9 mouse cellular contexts compared by ENCODE assay signal in the genomic region with DNA sequence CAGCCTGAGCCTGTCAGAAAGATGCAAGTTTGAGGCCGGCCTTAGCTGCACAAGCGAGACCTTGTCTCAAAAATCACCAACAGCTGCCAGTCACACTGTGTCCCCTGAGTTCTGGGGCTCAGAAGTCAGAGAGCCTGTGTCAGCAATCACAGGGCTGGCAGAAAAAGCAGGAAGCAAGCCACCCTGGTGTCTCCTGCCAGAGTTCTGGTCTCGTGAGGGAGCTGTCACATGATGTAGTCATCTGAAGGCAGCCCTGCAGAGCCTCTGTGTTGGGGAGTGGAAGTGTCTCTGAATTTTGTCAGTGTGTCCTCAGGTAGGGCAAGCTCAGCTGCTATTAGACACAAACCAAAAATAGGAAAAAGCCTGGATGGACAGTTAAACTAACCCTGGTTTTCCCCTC. TPM values are rescaled to one million over a fixed set of nuclear protein-coding genes. Genes with fewer than 3 reads are reported as not detected.
DNase-seq lines count a peak whose midpoint lies in the region; ATAC-seq lines count a peak whose summit lies in the region.
"Had no signal": no experiment of that assay in that cellular context is flagged by ENCODE, and none has a peak within 500 bp of the region (broad histone marks: within the 10 kb centered on the region; RNA-seq: fewer than 3 reads in every experiment).

No protein-coding gene starts in this region.

- no peak overlapping the region for H3K9ac ChIP-seq in heart, embryonic 15.5 days
- no peak overlapping the region for H3K9ac ChIP-seq in hindbrain, embryonic 16.5 days (ENCODE audit: low read depth, low read length)
- H3K9ac ChIP-seq: limb, embryonic 13.5 days had no signal

- H3K4me3 ChIP-seq in heart, embryonic 15.5 days, result no peak overlapping the region
- H3K4me3 ChIP-seq in hindbrain, embryonic 16.5 days (ENCODE audit: low read length), result no peak overlapping the region
- H3K4me3 ChIP-seq: limb, embryonic 13.5 days had no signal

- 56% methylated on average over 3 of the region's 3 CpGs for WGBS in heart, embryonic 15.5 days
- WGBS in hindbrain, embryonic 16.5 days, result 76% methylated on average over 3 of the region's 3 CpGs

- peaks cover 50% of the 10 kb centered on the region for H3K36me3 ChIP-seq in heart, embryonic 15.5 days
- H3K36me3 ChIP-seq in hindbrain, embryonic 16.5 days (ENCODE audit: control insufficient read depth, insufficient read depth, low read length), result peaks cover 27% of the 10 kb centered on the region

- no peaks in the 10 kb centered on the region for H3K9me3 ChIP-seq in heart, embryonic 15.5 days (replicated peaks)
- no peaks in the 10 kb centered on the region for H3K9me3 ChIP-seq in hindbrain, embryonic 16.5 days (ENCODE audit: control insufficient read depth, low read length)
- H3K9me3 ChIP-seq: limb, embryonic 13.5 days had no signal

- ATAC-seq in heart, embryonic 15.5 days (replicated peaks; ENCODE audit: insufficient number of reproducible peaks, insufficient read depth, low FRiP score, low read depth), result no peak
- ATAC-seq in hindbrain, embryonic 16.5 days, result no peak

- H3K27ac ChIP-seq in heart, embryonic 15.5 days, result peak overlapping the region; percentile 61
- H3K27ac ChIP-seq in hindbrain, embryonic 16.5 days (ENCODE audit: low read depth, low read length), result no peak overlapping the region
- H3K27ac ChIP-seq: limb, embryonic 13.5 days had no signal

- peak; percentile 25 to 63 for DNase-seq in adrenal gland, adult (ENCODE audit: inconsistent age in 2 of 2, low spot score in 1 of 2)
- DNase-seq in adrenal gland, postnatal 4 days (ENCODE audit: low spot score in 2 of 2), result no peak
- peak; percentile 11 to 19 for DNase-seq in spleen, postnatal 36 days (ENCODE audit: low spot score in 2 of 2)
- no peak for DNase-seq in spleen, adult 12 weeks (ENCODE audit: low spot score)
- DNase-seq in skeletal muscle tissue, adult 2 months (ENCODE audit: low read depth, low spot score), result peak; percentile 76
- no peak for DNase-seq in thymus, postnatal 36 days

- H3K4me1 ChIP-seq in heart, embryonic 15.5 days (replicated peaks), result peaks cover 17% of the 10 kb centered on the region
- H3K4me1 ChIP-seq in hindbrain, embryonic 16.5 days (ENCODE audit: control insufficient read depth, insufficient read depth, low read depth, low read length), result no peaks in the 10 kb centered on the region
- H3K4me1 ChIP-seq: limb, embryonic 13.5 days had no signal

- no peaks in the 10 kb centered on the region for H3K27me3 ChIP-seq in heart, embryonic 15.5 days
- H3K27me3 ChIP-seq in hindbrain, embryonic 16.5 days (replicated peaks; ENCODE audit: control insufficient read depth, insufficient read depth, low read length), result no peaks in the 10 kb centered on the region
- H3K27me3 ChIP-seq: limb, embryonic 13.5 days had no signal

- no peak overlapping the region for H3K4me2 ChIP-seq in heart, embryonic 15.5 days
- no peak overlapping the region for H3K4me2 ChIP-seq in hindbrain, embryonic 16.5 days (ENCODE audit: low read length)
- H3K4me2 ChIP-seq: limb, embryonic 13.5 days had no signal

RNA-seq across cellular contexts. Expression of gene Srsf2, which starts 15.2 kb away (rescaled TPM):
- 100 to 1,000 TPM; 336 to 337 TPM for total RNA-seq in adrenal gland, postnatal 4 days (2021)
- polyA plus RNA-seq in heart, embryonic 15.5 days (2015; fragmentation: Nextera tagmentation; extraction: Ambion mirVana), result 479 and 520 TPM in 2 replicates
- polyA plus RNA-seq in hindbrain, embryonic 16.5 days (2015; fragmentation: Nextera tagmentation; extraction: Ambion mirVana), result 469 and 518 TPM in 2 replicates

RNA-seq across cellular contexts. Expression of gene Mfsd11, which starts 15.9 kb away (rescaled TPM):
- total RNA-seq in adrenal gland, postnatal 4 days (2021), result 10 to 100 TPM; 40.9 to 43.9 TPM
- polyA plus RNA-seq in heart, embryonic 15.5 days (2015; fragmentation: Nextera tagmentation; extraction: Ambion mirVana), result 31.8 and 38.6 TPM in 2 replicates
- 52.1 and 52.7 TPM in 2 replicates for polyA plus RNA-seq in hindbrain, embryonic 16.5 days (2015; fragmentation: Nextera tagmentation; extraction: Ambion mirVana)

RNA-seq across cellular contexts. Expression of gene Jmjd6, which starts 24.9 kb away (rescaled TPM):
- total RNA-seq in adrenal gland, postnatal 4 days (2021), result 10 to 100 TPM; 38.6 to 39.2 TPM
- polyA plus RNA-seq in heart, embryonic 15.5 days (2015; fragmentation: Nextera tagmentation; extraction: Ambion mirVana), result 66.5 and 67.4 TPM in 2 replicates
- polyA plus RNA-seq in hindbrain, embryonic 16.5 days (2015; fragmentation: Nextera tagmentation; extraction: Ambion mirVana), result 67.2 and 70.2 TPM in 2 replicates

RNA-seq across cellular contexts. Expression of gene Mettl23, which starts 25.1 kb away (rescaled TPM):
- total RNA-seq in adrenal gland, postnatal 4 days (2021), result 10 to 100 TPM; 34.1 to 34.2 TPM
- 63.0 and 63.4 TPM in 2 replicates for polyA plus RNA-seq in heart, embryonic 15.5 days (2015; fragmentation: Nextera tagmentation; extraction: Ambion mirVana)
- 62.6 and 62.8 TPM in 2 replicates for polyA plus RNA-seq in hindbrain, embryonic 16.5 days (2015; fragmentation: Nextera tagmentation; extraction: Ambion mirVana)

RNA-seq across cellular contexts. Expression of gene Mxra7, which starts 40.3 kb away (rescaled TPM):
- total RNA-seq in adrenal gland, postnatal 4 days (2021), result 10 to 100 TPM; 53.5 to 64.9 TPM
- polyA plus RNA-seq in heart, embryonic 15.5 days (2015; fragmentation: Nextera tagmentation; extraction: Ambion mirVana), result 18.8 and 19.8 TPM in 2 replicates
- polyA plus RNA-seq in hindbrain, embryonic 16.5 days (2015; fragmentation: Nextera tagmentation; extraction: Ambion mirVana), result 33.7 and 37.7 TPM in 2 replicates

Comparison
In these comparisons a context has a peak if more than half of its experiments do, and no peak if none do; other contexts are left out.
1. DNase-seq: peak in adrenal gland, adult (2 of 2), spleen, postnatal 36 days (2 of 2) and skeletal muscle tissue, adult 2 months (single experiment); none in adrenal gland, postnatal 4 days (0 of 2), spleen, adult 12 weeks (single experiment) and thymus, postnatal 36 days (0 of 2).